Mouse (Mus musculus) testis, postnatal 14 days (tissue): ENCODE measurements around the gene Elmo1.

Experiments
- DNase-seq: peaks from one replicate; pipeline ENCODE4 v3.0.0; 2021; ENCODE audit warnings: low spot score

Elmo1 gene

GRCm38 (mm10) chr13:20270148-20270547, 179.8 kb downstream of the Elmo1 start:
- DNase-seq = no peak

- no peak for DNase-seq
These were observed 181.4 kb downstream of the Elmo1 start for GRCm38 (mm10) chr13:20271799-20272198.

- no peak for DNase-seq
These were observed 182.2 kb downstream of the Elmo1 start for GRCm38 (mm10) chr13:20272562-20272961.

- no peak for DNase-seq
These were observed 189.5 kb downstream of the Elmo1 start for GRCm38 (mm10) chr13:20279889-20280288.

- no peak for DNase-seq
These were observed 193.5 kb downstream of the Elmo1 start for GRCm38 (mm10) chr13:20283891-20284290.

- no peak for DNase-seq
These were observed 196.3 kb downstream of the Elmo1 start for GRCm38 (mm10) chr13:20286680-20287079.

GRCm38 (mm10) chr13:20288393-20288792, 198.0 kb downstream of the Elmo1 start:
- no peak for DNase-seq

GRCm38 (mm10) chr13:20290412-20290811, 200.0 kb downstream of the Elmo1 start:
- no peak for DNase-seq

- peak; percentile 17 for DNase-seq
These were observed 202.0 kb downstream of the Elmo1 start for GRCm38 (mm10) chr13:20292348-20292747.

- no peak for DNase-seq
These were observed 205.0 kb downstream of the Elmo1 start for GRCm38 (mm10) chr13:20295278-20295970.

GRCm38 (mm10) chr13:20297841-20298240, 207.4 kb downstream of the Elmo1 start:
- no peak for DNase-seq

- DNase-seq = no peak
These were observed 209.0 kb downstream of the Elmo1 start for GRCm38 (mm10) chr13:20299424-20299823.

GRCm38 (mm10) chr13:20300052-20300564, 209.7 kb downstream of the Elmo1 start:
- no peak for DNase-seq

- DNase-seq = no peak
These were observed 210.2 kb downstream of the Elmo1 start for GRCm38 (mm10) chr13:20300626-20301025.

GRCm38 (mm10) chr13:20301760-20302159, 211.4 kb downstream of the Elmo1 start:
- no peak for DNase-seq

- DNase-seq = no peak
These were observed 215.2 kb downstream of the Elmo1 start for GRCm38 (mm10) chr13:20305621-20306020.

GRCm38 (mm10) chr13:20306180-20307177, 216.1 kb downstream of the Elmo1 start:
- DNase-seq = no peak

GRCm38 (mm10) chr13:20307381-20307780, 217.0 kb downstream of the Elmo1 start:
- no peak for DNase-seq

GRCm38 (mm10) chr13:20311612-20312011, 221.2 kb downstream of the Elmo1 start:
- no peak for DNase-seq

- no peak for DNase-seq
These were observed 222.9 kb downstream of the Elmo1 start for GRCm38 (mm10) chr13:20313345-20313744.

GRCm38 (mm10) chr13:20316139-20316538, 225.7 kb downstream of the Elmo1 start:
- no peak for DNase-seq

- no peak for DNase-seq
These were observed 228.3 kb downstream of the Elmo1 start for GRCm38 (mm10) chr13:20318615-20319219.
